Mouse (Mus musculus) neutrophil, adult 5-6 weeks (primary cell): ENCODE results near the gene Cracr2b. TPM values are rescaled to one million over a fixed set of nuclear protein-coding genes. Genes with fewer than 3 reads are reported as not detected.

Source experiments
- ATAC-seq: fragments of 151-379, 151-347 bp; 2 replicates; pipeline ENCODE4 v1.8.0; 2017; ENCODE audit warnings: mild to moderate bottlenecking, moderate TSS enrichment; ENCODE audit not compliant: insufficient number of reproducible peaks, poor library complexity, low FRiP score, severe bottlenecking; ENCODE audit errors: extremely low read depth
- total RNA-seq: library from RNA; stranded (forward); fragments of 200-1000 nt; gene quantifications from 2 replicates; pipeline ENCODE4 v1.2.3, GENCODE M21; 2017

Cracr2b gene
- total RNA-seq, 1 experiment from 2014 or later: 2.8 TPM

DNA sequence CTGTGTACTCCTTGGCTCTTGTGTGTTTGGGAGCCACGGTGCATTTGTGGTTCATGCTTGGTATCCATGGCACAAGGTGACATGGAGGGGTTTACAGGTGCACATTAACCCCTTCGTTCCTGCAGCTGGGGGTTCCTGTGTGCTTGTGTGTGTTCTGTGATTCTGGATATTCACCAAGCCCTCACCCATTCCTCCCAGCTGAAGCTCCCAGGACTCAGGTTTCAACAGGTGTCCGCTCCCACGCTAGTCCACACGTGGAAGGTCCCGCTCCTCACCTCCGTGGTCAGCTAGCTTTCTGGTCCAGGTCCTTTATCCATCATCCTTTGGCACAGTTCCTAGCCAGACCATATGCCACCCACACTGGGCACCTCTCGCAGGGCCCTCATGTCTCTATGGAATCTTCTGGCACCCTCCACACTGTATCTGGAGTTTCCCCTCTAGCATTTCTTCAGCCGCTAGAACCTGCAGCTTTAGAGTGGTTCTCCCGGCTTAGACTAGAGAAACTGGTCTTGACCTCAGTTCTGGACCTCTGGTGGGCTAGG lies 5.8 kb downstream of the Cracr2b start:
- no peak for ATAC-seq

DNA sequence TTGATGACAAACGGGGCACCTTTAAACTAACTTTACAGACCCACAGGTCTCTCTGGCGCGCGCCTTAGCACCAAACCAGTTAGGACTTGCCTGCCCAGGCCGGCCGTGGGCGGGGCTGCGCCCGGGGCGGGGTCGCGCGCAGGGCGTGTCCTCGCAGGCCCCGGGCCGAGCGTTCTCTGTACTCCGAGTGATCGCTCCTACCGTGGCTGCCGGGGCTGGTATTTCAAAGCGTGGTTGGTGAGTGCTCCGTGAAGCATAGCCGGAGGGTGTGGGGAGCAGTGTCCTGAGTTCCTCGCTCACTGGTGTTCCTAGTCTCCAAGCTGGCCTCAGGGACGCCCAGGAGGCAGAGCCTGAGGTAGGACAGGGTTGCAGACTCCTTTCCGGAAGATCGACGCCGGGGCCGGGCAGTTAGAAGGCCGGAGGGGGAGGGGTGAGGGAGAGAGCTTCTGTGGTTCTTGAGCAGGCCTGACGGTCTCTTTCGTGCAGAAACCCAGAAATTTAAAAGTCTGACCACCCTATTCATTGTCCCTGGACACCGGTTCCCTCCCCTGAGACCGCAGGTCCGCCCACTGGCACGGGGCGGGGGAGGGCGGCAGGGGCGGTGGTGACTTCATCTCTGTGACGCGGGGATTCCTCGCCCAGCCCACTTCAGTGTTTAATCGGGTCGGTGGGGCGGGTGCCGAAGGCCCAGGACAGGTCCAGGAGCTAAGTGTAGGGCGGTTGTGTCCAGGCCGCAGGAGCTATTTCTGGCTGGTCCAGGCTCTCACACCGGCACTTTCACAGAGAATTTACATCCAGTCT lies 6.5 kb downstream of the Cracr2b start, which contains the start of gene Cd151:
Cd151 (plus strand) TSS at position 163 of the 801 bp plus-strand sequence.
- ATAC-seq: peak; percentile 36

DNA sequence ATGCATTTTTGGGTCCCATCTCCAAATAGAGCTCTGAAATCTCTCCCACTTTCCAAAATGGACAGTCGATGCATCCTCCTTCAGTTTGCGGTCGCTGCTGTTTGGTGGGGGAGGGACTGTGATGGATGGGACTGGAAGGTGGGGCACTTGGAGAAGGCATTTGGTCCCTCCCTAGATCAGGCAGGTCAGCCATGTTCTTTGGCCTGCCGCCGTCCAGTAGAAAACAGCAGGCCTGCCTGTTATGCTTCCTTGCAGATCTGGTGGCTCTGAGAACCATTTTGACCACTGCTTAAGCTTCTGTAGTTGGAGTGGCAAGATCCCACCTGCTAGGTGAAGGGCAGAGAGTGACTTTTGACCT lies 7.2 kb downstream of the Cracr2b start:
- ATAC-seq: no peak

DNA sequence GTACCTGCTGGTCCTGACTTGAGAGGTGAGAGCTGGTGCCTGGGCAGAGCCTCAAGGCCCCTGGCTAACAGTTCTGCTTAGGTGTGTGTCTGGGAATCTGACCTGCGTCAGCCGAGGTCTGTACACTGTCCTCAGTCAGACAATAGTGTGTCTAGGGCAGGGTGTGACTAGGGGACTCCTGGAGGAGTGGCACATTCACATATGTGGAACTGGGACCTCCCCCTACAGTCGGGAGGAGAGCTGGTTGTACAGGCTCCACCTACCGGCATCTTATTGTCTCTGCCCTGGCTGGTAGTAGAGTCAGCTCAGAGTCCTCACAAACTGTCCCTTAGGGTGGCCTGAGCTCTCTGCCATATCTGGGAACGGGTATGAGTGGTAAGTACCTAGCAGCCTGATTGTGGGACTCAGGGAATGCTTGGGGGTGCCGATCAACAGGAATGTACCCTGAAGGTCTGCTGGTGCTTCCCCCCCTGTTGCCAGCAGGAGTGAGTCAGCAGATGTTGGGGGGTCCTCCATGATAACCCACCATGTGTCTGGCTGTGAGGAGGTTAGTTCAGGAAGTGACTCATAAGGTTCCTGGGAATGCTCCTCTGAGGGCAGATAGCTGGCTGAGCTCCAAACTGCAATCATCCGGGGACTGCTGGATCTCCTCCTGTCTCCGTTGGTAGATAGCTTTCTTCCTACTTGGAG lies 7.8 kb downstream of the Cracr2b start:
- peak; percentile 61 for ATAC-seq

DNA sequence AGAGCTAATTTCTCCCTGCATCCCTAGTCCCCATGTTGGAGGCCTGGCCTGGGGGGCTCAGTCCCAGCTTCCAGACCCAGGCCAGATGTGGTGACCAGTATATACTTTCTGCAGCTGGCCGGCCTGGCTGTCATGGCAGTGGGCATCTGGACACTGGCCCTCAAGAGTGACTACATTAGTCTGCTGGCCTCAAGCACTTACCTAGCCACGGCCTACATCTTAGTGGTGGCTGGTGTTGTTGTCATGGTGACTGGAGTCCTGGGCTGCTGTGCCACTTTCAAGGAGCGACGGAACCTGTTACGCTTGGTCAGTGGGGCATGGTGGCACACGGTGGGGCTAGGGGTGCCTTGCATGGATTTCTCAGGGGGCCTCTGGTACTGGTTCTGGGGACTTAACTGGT lies 8.5 kb downstream of the Cracr2b start:
- no peak for ATAC-seq

DNA sequence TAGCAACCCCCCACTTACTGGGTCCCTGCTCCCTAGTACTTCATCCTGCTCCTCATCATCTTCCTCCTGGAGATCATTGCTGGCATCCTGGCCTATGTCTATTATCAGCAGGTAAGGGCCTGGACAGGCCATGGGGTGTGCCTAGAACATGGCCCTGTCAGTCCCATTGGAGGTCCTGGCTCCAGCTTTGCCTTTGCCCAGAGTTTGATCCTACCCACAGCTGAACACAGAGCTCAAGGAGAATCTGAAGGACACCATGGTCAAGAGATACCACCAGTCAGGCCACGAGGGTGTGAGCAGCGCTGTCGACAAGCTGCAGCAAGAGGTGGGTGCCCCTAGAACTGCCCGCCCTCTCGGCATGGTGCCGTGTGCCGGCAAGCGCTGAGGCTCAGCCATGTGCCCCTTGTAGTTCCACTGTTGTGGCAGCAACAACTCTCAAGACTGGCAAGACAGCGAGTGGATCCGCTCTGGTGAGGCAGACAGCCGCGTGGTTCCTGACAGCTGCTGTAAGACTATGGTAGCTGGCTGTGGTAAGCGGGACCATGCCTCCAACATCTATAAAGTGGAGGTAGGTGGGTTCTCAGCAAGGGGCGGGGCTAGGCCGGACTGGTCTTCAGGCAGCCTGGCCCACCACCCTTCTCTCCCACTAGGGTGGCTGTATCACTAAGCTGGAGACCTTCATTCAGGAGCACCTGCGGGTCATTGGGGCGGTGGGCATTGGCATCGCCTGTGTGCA lies 9.2 kb downstream of the Cracr2b start:
- ATAC-seq: no peak

DNA sequence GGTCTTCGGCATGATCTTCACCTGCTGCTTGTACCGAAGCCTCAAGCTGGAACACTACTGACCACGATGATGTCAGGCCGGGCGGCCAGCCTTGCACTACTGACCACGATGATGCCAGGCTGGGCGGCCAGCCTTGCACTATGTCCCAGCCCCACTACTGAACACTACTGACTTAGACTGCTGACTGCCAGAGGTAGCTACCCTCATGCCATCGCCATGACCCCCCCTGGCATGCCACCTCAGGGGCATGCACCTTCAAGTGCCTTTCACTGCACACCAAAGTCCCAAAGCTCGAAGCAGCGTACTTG lies 9.7 kb downstream of the Cracr2b start:
- ATAC-seq: no peak

DNA sequence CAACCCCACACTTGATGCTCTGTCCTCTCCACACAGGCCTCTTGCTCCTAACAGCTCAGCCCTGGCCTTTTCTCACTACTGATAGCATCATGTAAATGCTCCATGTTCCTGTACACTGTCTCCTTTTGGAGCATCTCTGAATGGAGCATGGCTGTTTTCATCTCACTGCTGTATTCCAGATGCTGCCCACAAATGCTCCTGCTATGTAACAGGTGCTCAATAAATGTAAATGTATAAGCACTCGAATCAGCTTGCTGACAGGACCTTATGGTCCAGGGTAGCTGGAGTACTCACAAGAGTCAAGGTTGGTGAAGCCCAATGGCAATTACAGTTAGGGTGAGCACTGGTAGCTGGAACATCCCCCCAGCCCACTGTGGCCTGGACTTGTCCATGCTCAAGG lies 10.3 kb downstream of the Cracr2b start:
- ATAC-seq: no peak

DNA sequence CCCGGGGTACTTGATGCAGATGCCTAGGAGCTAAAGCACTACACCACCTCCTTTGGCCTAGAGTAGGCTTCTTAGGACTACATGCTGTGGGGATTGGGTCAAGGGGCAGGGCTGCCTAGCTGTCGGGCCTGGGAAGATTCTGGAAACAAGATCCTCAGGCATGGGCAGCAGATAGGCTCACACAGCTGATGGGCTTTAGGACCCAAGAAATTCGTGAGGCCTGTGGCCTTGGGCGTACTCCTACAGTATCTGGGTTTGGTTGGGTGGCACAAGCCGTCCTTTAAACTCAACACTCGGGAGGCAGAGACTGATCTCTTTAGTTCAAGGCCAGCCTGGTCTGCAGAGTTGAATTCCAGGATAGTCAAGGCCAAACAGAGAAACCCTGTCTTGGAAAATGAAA lies 11.3 kb downstream of the Cracr2b start:
- ATAC-seq: no peak

DNA sequence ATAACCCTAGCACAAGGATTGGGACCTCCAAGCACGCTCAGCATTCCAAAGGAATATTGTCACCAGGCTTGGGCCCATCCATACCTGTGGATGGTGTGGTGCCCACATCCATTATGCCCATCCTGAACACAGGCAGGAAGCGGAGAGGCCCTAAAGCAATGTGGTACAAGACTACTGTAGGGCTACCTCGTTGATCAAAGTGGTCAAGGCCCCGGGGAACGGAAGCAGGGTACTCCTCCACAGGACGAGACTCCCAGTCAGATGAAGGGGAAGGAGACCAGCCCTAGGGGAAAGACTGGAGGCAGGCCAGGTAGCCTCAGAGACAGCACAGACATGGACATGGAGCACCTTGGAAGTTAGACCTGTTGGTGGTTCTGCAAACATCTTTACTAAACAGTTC lies 11.9 kb downstream of the Cracr2b start:
- no peak for ATAC-seq

DNA sequence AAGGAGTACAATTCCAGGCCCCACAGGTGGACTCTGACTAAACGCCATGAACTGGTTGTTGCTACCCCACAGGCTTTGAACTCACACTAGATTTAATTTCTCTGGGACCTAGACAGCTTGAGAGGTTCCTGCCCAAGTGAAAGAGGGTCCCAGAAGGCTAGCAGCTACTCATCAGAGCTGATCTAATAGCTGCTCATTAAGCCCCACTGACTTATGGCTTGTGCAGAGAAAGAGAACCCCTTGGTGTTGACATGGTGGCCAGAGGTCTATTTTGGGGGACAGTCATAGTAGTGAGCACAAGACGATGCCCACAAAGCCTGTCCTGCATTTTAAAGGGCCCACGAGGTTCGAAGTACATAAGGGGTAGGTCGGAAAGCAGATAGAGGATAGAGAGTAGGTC lies 13.3 kb downstream of the Cracr2b start:
- ATAC-seq: no peak

DNA sequence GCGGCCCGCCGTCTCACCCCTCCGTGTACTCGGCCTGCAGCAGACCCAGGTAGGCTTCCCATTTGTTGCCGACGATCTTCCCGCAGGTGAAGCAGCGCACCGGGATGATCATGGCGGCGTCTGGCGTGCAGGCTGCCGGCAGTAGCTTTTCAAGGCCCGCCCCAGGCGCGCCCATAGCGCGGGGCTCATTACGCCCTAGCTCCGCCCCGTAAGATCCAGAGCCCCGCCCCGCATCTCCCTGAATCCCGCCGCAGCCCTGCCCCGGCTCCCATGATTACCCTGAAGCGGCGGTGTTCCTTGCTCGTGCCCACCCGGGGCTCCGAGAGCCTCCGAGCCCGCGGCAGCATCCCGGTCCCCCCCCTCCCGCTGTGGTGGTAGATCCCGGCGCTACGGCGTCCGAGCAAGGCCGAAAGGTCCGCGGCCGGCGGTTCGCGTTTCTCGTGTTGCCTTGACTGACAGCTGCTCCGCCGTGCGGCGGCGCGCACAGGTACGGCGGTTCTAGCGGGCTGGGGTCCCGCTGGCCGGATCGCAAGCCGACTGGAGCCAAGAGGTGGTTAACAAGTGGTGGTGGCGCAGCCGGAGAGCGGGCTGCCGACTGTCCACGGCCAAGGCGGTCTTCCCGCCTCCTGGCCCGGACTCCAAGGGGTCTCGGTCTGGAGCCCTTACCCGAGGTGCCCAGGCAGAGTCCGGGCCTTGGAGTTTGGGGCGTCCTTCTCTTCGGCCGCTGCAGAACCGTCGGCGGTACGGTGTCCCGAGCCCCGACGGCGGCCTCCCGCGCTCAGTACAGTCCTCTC lies 14.3 kb downstream of the Cracr2b start, which contains the start of the genes Polr2l and Tspan4:
Polr2l (minus strand) TSS at position 122 of the 794 bp plus-strand sequence.
Tspan4 (plus strand) TSS at position 230 of the 794 bp plus-strand sequence.
- ATAC-seq: peak; percentile 72

DNA sequence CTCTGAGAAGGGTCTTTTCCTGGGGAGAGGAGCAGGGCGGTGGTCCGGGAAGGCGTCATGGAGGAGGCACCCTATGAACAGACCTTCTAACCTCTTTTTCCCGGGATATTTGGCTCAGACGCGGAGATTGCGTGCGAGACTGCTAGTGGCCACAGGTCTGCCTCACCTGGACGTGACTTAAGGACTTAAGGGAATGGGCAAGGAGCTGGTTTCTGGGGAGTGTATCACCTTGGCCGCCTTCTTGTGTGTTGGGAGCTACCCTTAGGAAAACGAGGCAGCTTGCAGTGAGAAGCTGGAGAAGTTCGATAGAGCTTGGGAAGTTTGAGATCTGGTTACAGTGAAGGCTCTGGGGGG lies 14.9 kb downstream of the Cracr2b start:
- no peak for ATAC-seq

DNA sequence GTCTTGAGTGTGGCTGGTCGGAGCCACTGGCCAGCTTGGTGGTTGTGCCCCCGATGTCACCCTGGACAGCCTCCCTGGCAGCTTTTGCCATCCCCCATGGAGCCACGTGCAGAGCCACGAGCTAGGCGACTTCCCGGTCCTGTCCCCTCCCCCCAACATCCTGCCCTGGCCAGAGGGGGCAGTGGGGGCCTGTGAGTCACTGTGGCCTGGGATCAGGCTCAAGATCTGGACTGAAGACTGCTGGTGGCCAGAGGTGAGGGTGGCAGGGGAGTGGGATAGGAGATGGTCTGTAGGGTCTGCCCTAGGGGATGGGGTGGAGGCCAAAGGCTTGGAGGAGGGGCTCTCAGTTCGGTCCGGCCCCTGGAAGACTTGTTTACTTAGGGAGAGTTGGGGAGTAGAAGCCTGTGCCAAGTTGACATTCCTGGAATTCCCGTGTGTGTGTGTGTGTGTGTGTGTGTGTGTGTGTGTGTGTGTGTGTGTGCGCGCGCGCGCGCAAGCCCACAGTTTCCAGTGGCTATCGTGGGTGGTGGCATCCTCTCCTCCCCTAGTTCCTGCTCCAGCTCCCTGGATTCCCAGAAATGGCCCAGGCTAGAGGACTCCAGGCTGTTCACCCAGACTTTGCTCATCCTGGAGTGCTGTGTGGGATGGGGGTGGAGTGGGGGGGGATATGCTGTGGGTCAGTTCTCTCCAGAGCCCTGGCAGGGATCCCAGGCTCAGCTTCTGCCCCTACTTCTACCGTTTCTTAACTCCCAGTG lies 15.5 kb downstream of the Cracr2b start:
- ATAC-seq: no peak

DNA sequence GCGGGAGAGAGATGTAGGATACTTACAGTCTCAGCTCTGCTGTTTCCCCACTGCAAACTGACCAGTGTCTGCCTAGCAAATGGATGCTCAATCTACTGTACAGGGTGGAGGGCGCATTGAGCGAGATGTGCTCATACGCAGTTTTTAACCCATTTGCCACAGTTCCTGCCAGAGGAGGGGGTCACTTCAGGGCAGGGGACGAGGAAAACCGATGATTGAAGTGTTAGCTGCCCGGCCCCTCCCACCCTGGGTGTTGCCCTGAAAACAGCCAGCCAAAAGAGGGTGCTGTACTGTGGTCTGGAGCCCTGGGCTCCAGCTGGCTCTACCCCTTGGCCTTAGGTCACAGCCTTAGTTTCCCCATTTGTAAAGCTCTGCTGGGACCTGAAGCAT lies 16.1 kb downstream of the Cracr2b start:
- ATAC-seq: no peak

DNA sequence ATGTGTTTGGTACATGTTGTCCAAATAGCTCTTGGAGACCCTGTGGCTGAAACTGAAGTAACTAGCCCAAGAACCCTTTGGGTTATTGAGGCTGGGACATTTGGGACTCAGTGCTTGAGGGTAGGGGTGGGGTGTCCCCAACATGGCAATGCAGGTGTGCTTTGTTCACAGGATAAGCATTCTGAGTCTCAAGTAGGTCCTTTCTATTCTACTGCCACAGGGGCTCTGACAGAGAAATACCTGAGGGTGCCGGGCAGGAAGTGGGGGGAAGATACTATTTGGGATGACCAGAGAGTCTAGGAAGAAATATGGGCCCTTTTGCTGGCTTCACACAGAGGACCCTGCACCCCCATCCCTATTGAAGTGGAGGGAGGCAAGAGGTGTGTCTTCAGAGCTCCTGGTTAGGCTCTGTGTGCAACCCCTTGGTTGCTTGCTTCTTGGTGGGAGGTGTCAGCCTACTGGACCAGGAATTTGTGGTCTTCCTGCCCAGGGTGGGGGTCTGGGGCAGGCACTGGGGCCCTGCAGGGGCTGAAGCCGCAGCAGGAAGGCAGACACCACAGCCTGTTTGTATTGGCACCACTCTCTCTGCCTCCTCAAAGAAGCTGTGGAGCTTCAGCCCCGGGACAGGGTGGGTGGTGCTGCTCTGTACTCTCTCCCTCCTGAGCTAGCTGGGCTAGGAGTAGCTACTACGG lies 16.8 kb downstream of the Cracr2b start:
- no peak for ATAC-seq

DNA sequence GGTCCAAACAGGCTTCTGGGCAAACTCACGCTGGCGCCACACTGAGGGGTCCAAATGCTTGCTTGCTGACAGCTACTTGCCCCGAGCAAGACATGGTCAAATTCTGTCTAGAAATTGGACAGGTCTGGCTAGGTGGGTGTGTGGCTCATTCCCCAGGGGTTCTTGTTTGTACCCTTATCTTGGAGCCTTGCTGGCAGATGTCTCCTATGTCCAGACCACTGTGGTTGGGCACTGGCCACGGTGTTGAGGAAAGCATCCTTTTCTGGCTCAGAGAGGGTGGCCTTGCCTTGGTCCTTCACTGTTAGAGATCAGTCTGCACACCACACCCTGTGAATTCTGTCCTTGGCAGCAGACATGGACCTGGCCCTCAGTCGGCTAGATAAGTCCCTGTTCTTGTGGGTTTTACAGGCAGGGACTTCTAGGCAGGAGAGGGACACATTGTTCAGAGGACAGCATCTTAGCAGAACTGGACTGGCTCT lies 17.4 kb downstream of the Cracr2b start:
- no peak for ATAC-seq
